ENCODE assay signal across 26 mouse cellular contexts in genomic region chr12:40268313-40268712, GRCm38 (mm10).
"Had no signal": no experiment of that assay in that cellular context is flagged by ENCODE, and none has a peak within 500 bp of the region (broad histone marks: within the 10 kb centered on the region; RNA-seq: fewer than 3 reads in every experiment).

No protein-coding gene starts in this region.

- H3K9me3 ChIP-seq: heart, embryonic 10.5 days; heart, embryonic 12.5 days; hindbrain, embryonic 10.5 days; hindbrain, embryonic 12.5 days; intestine, embryonic 15.5 days; limb, embryonic 10.5 days had no signal

- H3K4me3 ChIP-seq: gastrocnemius, adult 2 months; heart, embryonic 10.5 days; heart, embryonic 12.5 days; hindbrain, embryonic 10.5 days; hindbrain, embryonic 12.5 days; intestine, embryonic 15.5 days; layer of hippocampus, adult 2 months; left cerebral cortex, adult 2 months; limb, embryonic 10.5 days; limb, embryonic 12.5 days had no signal

- H3K27me3 ChIP-seq: heart, embryonic 12.5 days; hindbrain, embryonic 12.5 days; intestine, embryonic 15.5 days; limb, embryonic 12.5 days had no signal

- ATAC-seq: hindbrain, embryonic 16.5 days; inflammation-experienced regulatory T-cells, adult 6 months; intestine, embryonic 15.5 days; intestine, postnatal 0 days had no signal

- H3K27ac ChIP-seq: gastrocnemius, adult 2 months; heart, embryonic 10.5 days; hindbrain, embryonic 10.5 days; hindbrain, embryonic 12.5 days; hindbrain, embryonic 14.5 days; intestine, embryonic 15.5 days; layer of hippocampus, adult 2 months; left cerebral cortex, adult 2 months; limb, embryonic 10.5 days; limb, embryonic 12.5 days had no signal

- H3K4me1 ChIP-seq: heart, embryonic 10.5 days; hindbrain, embryonic 10.5 days; hindbrain, embryonic 12.5 days; intestine, embryonic 15.5 days; limb, embryonic 10.5 days; limb, embryonic 12.5 days had no signal

- DNase-seq: gastrocnemius, adult 2 months; gastrocnemius, postnatal 10 days; gastrocnemius, postnatal 25 days; heart, adult 18-20 months; heart, postnatal 10 days; heart, postnatal 4 days; kidney, adult 18-20 months; kidney, adult 8-10 months; kidney, postnatal 10 days; kidney, postnatal 25 days; kidney, postnatal 4 days; liver had no signal

- H3K9ac ChIP-seq: heart, embryonic 12.5 days; hindbrain, embryonic 12.5 days; hindbrain, embryonic 14.5 days; intestine, embryonic 15.5 days; limb, embryonic 12.5 days had no signal

- H3K4me2 ChIP-seq: heart, embryonic 12.5 days; hindbrain, embryonic 12.5 days; hindbrain, embryonic 14.5 days; intestine, embryonic 15.5 days; limb, embryonic 12.5 days; liver, embryonic 11.5 days had no signal

- H3K36me3 ChIP-seq: heart, embryonic 10.5 days; heart, embryonic 12.5 days; hindbrain, embryonic 10.5 days; hindbrain, embryonic 12.5 days; intestine, embryonic 15.5 days; limb, embryonic 10.5 days; limb, embryonic 12.5 days had no signal
